Mouse (Mus musculus) left cerebral cortex, adult 2 months (tissue): ENCODE measurements around the gene Crisp2. TPM values are rescaled to one million over a fixed set of nuclear protein-coding genes. Genes with fewer than 3 reads are reported as not detected.
A peak's percentile ranks its signal among the peaks of the same experiment; 100 is the strongest.

Experiments used
- DNase-seq, 2 experiments: peaks; one replicate each; pipeline ENCODE4 v3.0.0; 2021 to 2022; ENCODE audit warnings: low spot score in 2 of 2, mixed read lengths in 1 of 2; ENCODE audit errors: extremely low spot score in 1 of 2
- H3K27ac ChIP-seq: fragments of 200-600 bp; 2 replicates; pipeline ENCODE4 v1.8.1; 2022
- H3K4me3 ChIP-seq: fragments of 200-600 bp; 2 replicates; pipeline ENCODE4 v1.8.1; 2022
- CTCF ChIP-seq: fragments of 200-600 bp; IDR thresholded peaks from 2 replicates; pipeline ENCODE4 v1.8.1; 2022; ENCODE audit warnings: antibody characterized with exemption, mild to moderate bottlenecking, moderate library complexity
- intact Hi-C: fragments of 180-260 bp; cut with DNase I; formaldehyde crosslinking; loops from one replicate; pipeline ENCODE4 v1.15.1; 2025
- long read RNA-seq, 2 experiments: library from polyadenylated mRNA; stranded (forward); transcript quantifications; one replicate each; pipeline ENCODE4 v2.0.0; 2021; ENCODE audit warnings: borderline mapping rate in 2 of 2
- total RNA-seq, 2 experiments: library from RNA; stranded (reverse); gene quantifications; 2 replicates each; pipeline ENCODE4 v1.2.3; 2021

The Crisp2 gene
- total RNA-seq = not detected
- long read RNA-seq, experiment 1 = 0 reads
- long read RNA-seq, experiment 2 = 0 reads

DNA sequence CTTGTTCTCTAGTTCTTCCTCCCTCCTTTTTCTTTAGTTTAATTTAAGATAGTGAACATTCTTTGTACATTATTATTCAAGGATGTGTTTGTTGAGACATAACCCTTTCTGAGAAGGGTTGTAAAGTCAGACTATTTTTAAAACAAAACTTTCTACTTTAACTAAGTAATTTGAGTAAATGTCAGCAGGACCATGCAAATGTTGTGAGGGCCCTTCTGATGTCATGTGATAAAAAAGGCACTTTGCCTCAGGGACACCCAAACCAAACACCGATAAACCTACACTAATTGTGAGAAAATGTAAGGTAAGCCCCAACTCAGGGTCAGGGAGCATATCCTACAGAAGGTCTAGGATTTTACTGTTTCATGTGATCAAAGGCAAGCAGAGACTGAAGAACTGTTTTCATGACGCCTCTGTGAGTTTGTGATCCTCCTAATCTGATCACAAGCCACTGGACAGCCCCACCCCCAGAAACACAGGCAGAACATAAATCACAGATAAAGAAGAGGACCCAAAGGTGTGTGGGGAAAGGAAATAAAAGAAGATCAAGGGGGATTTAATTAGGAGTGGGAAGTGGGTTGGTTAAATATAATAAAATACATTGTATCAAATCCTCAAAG is at the start of gene Crisp2:
Gene Crisp2 (minus strand): TSS at position 51 of the 620 bp plus-strand sequence.
- Histone ChIP-seq H3K4me3 (no peak within 1 kb of the TSS), H3K27ac (no peak within 1 kb of the TSS)
- no peak for TF ChIP-seq CTCF
- no peak for DNase-seq
- intact Hi-C loops = no loop called here

DNA sequence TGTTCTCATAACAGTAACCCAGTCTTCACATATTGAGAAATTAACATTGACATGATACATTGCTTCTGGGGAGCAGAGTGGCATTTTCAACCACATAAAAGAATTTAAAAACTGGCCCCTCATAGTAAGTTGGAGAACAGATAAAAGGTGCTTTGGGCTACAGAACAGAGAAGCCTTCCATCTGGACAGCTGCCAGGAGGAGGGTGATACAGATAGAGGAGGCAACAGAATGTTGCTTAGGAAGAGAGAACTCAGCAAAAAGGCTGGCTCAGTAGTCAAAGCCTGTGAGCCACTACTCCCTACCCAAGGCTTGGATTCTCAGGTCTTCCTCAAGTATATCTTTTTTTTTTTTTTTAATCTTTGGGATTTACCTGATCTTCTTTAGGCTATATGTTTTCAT is 48.3 kb upstream of the Crisp2 start:
- intact Hi-C loops = no loop called here
- Histone ChIP-seq H3K27ac (no peak overlapping the region), H3K4me3 (no peak overlapping the region)
- DNase-seq = no peak
- no peak for TF ChIP-seq CTCF

DNA sequence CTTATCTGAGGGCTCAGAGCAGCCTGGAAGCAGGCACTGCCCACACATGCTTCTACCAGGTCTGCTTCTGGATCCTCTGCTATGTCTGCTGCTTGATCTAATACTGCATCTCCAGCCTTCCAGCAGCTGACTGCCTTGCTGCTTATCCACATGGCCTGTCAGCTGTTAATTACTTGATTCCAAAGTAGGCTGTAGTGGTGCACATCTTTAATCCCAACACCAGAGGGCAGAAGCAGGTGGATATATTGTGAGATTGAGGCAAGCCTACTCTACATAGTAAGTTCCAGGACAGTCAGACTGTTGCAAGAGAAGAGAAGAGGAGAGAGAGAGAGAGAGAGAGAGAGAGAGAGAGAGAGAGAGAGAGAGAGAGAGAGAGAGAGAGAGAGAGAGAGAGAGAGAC is 30.5 kb upstream of the Crisp2 start:
- Histone ChIP-seq H3K4me3 (no peak overlapping the region), H3K27ac (no peak overlapping the region)
- peak; percentile 33 for TF ChIP-seq CTCF
- intact Hi-C loops = no loop called here
- DNase-seq = no peak

DNA sequence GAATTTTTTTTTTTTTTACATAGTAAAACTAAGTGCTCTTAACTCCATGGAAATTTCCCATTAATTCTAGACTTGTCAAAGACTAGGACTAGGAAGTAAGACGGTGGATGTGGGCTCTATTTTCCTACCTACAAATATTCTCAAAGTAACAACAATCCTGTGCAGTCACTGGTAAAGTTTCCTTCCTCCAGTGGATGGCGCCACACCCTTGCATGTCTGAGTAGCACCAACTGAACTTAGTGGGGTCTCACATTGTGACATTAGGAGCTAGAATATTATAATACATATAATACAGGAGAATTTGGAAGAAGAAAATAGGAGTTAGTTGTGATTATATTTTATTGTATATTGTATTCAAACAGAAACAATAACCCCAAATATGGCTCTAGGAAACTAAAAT is 25.1 kb upstream of the Crisp2 start:
- intact Hi-C loops = no loop called here
- Histone ChIP-seq H3K27ac (no peak overlapping the region), H3K4me3 (no peak overlapping the region)
- TF ChIP-seq CTCF = no peak; the same call in none of the 2 replicates
- DNase-seq = no peak

DNA sequence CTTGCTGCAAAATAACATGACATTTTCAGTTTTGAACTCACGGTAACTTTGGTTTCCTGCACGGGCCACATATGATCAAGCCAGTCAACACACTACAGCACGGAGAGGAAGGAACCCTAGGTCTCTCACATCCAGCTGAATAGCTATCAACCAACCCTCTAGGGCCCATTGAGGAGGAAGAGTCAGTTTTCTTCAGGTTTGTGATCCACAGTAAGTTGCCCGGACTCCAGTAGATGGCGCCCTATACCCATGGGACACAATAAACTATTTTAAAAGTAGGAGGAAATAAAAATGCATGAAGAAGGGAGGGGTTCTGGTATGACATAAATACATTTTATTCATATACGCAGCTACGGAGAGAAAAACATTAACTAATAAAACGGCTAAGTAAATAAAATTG is 17.7 kb upstream of the Crisp2 start:
- peak; percentile 51 for TF ChIP-seq CTCF
- DNase-seq = no peak
- H3K4me3 ChIP-seq = no peak overlapping the region
- intact Hi-C loops = loop anchor here (5.0 kb wide), 2 partner anchors 73 to 667 kb away; no protein-coding TSS in a partner anchor
- H3K27ac ChIP-seq = no peak overlapping the region

DNA sequence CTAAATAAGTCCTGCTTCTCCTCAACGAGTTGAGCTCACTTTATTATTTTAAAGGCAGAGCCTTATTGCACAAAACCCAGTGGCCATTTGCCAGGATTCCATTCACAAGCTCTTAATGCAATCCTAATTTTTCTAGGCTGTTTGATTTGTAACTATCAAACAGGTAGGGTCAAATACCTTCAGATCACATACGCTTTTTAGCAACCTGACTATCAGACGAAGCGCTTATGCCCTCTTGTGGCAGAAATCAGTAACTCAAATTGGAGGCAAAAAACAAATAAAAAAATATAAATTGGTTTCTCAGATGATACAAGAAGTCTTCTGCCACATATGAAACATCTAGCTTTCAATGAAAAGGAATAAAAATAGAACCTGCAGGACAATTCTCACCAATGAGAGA is 17.0 kb upstream of the Crisp2 start:
- no peak for DNase-seq
- intact Hi-C loops = loop anchor here (5.0 kb wide), 2 partner anchors 73 to 667 kb away; no protein-coding TSS in a partner anchor
- peak; percentile 58 for TF ChIP-seq CTCF
- Histone ChIP-seq H3K4me3 (no peak overlapping the region), H3K27ac (no peak overlapping the region)

DNA sequence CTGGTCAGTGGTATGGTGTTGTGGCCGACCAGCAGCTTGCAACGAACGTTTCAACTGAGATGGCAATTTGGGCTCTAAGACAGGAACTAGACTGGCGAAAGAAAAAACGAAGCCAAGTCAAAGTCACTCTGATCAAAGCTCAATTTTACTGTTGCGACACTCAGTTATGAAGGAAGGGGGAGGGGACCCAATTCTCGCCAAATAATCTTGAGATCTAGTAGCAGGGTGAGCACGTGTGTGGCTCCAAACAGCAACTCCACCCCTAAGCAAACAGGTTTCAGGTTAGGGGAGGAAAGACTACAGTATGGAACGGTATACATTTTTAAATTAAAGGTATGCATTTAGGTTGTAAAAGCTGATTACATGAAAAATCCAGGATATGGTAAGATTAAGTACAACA is 14.7 kb upstream of the Crisp2 start:
- intact Hi-C loops = loop anchor here (5.0 kb wide), 2 partner anchors 76 to 664 kb away; no protein-coding TSS in a partner anchor
- Histone ChIP-seq H3K27ac (no peak overlapping the region), H3K4me3 (no peak overlapping the region)
- DNase-seq = no peak
- TF ChIP-seq CTCF = no peak

DNA sequence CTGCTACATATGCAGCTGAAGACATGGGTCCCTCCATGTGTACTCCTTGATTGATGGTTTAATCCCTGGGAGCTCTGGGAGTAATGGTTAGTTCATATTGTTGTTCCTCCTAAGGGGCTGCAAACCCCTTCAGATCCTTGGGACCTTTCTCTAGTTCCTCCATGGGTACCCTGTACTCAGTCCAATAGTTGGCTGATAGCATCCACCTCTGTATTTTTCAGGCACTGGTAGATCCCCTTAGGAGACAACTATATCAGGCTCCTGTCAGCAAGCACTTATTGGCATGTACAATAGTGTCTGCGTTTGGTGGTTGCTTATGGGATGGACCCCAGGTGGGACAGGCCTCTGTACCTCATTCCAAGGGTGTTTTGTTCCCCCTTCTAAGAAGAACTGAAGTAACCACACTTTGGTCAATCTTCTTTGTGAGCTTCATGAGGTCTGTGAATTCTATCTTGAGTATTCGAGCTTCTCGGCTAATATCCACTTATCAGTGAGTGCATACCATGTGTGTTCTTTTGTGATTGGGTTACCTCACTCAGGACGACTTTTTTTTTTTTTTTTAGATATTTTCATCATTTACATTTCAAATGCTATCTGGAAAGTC is 10.6 kb upstream of the Crisp2 start:
- no peak overlapping the region for H3K27ac ChIP-seq
- no peak for TF ChIP-seq CTCF
- no peak for DNase-seq
- no peak overlapping the region for H3K4me3 ChIP-seq
- intact Hi-C loops = no loop called here

DNA sequence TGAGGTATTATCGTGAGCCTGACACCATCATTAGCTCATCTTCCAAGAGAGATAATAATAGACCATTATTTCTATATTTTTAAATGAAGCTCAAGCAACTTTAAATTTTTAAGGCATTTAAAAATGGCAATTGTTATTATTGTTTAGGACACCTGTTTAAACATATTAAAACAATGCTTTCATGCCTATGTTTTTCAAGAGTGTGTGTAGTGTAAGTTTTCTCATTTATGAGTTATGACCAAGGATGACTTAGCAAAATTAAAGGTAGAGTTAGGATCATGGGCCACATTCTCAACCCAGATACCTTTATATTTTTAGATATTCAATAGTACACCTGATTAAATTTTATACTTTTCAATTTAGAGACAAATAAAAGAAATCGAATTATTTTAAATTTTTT is 5.5 kb upstream of the Crisp2 start:
- no peak for TF ChIP-seq CTCF
- intact Hi-C loops = no loop called here

DNA sequence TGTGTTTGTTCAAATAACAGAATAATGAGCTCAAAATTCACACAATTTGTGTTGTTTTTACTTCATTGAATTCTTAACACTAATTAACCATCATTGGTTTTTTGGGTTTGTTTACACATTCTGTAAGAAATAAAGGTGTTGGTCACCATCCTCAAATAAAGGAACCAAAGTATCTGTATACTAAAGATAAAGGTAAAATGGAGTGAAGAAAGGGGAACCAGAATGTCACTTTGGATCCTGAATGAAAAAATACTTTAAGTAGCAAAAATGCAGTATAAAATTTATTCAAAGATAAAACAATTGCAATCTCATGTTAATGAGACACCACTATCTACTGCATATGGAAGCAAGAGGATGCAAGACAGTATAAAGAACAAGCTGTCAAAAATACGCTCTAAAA is 4.8 kb upstream of the Crisp2 start:
- no peak for DNase-seq
- no peak for TF ChIP-seq CTCF
- no peak overlapping the region for H3K4me3 ChIP-seq
- intact Hi-C loops = no loop called here
- no peak overlapping the region for H3K27ac ChIP-seq

More for the DNA sequence above, 5.5 kb upstream of the Crisp2 start:
- Histone ChIP-seq H3K4me3 (no peak overlapping the region), H3K27ac (no peak overlapping the region)
- no peak for DNase-seq

DNA sequence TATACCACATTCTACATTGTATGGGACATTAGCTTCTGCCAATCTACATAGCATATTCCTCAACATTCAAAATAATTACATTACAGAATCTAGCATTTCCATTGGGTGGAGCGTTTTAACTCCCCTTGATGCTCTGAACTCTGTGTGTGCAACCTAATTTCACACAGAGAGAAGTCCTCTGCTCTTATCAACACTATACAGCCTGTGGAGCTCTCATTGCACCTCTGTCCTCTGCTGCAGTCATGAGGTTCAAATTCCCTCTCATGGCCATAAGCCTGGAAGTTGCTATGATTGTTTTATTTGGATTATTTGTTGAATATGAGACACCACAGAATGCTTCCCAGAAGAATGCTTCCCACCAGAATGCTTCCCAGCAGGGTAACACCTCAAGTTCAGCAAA is 4.1 kb upstream of the Crisp2 start, which contains the start of gene Rhag:
Gene Rhag (plus strand): TSS at position 193 of the 400 bp plus-strand sequence.
- no peak for DNase-seq
- no peak for TF ChIP-seq CTCF
- Histone ChIP-seq H3K27ac (no peak within 1 kb of the TSS), H3K4me3 (no peak within 1 kb of the TSS)
- intact Hi-C loops = no loop called here

DNA sequence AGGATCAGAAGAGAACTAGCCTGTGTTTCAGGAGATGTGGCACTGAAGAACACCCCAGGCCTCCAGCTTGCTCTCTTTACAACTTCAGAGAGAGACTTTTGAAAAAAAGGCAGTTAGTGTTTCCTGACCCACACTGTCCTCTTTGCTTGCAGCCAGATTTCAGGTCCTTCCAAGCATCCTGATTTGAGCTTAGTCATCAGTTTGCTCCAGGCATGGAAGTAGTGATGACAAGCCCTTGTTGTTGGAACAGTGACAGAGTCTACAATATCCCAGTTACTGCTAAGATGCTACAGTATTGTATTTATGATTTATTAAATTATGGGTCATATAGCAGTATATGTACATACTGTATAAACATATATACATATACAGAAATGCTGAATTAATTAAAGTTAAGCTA is 1.3 kb upstream of the Crisp2 start:
- H3K27ac ChIP-seq = no peak overlapping the region
- intact Hi-C loops = no loop called here
- H3K4me3 ChIP-seq = no peak overlapping the region
- no peak for TF ChIP-seq CTCF
- DNase-seq = no peak

DNA sequence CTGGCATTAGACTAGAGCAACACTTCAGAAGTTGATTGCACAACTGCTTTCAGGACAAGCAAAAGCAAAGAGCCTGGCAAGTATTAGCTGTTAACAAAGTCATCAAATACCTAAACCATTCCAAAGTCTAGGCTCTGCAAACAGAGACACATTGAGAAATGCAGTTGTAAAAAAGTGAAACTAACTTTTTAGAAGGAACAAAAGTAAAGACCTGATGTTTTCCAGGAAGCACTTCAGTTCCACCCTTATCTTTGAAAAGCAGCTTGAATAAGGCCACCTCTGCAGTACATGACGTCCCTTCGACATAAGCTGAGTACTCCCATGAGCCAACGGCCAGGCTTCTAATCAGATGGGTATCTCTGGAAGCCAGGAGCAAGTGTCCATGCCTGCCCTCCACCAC is 253 bp downstream of the Crisp2 start:
- no peak overlapping the region for H3K4me3 ChIP-seq
- intact Hi-C loops = no loop called here
- TF ChIP-seq CTCF = no peak
- no peak for DNase-seq
- H3K27ac ChIP-seq = no peak overlapping the region
